Mouse (Mus musculus) midbrain, embryonic 12.5 days (tissue): ENCODE results near the gene Sptssa. TPM values are rescaled to one million over a fixed set of nuclear protein-coding genes. Genes with fewer than 3 reads are reported as not detected.

Source experiments
- ATAC-seq: fragments of 200-750 bp; cut with Nextera tagmentation; 2 replicates; pipeline ENCODE4 v1.8.0; 2017; ENCODE audit warnings: low read depth, moderate TSS enrichment, moderate library complexity; ENCODE audit not compliant: low FRiP score
- H3K27ac ChIP-seq: fragments of 300-500 bp; sonication (generic); replicated peaks from 2 replicates; pipeline ENCODE4 v1.5.1; 2016; ENCODE audit warnings: mild to moderate bottlenecking
- H3K27me3 ChIP-seq: fragments of 300-500 bp; sonication (generic); 2 replicates; pipeline ENCODE4 v1.6.1; 2016; ENCODE audit warnings: mild to moderate bottlenecking
- H3K36me3 ChIP-seq: fragments of 300-500 bp; sonication (generic); 2 replicates; pipeline ENCODE4 v1.6.1; 2016
- H3K4me1 ChIP-seq: fragments of 300-500 bp; sonication (generic); 2 replicates; pipeline ENCODE4 v1.6.1; 2016
- H3K4me2 ChIP-seq: fragments of 300-500 bp; sonication (generic); replicated peaks from 2 replicates; pipeline ENCODE4 v1.6.1; 2016; ENCODE audit warnings: mild to moderate bottlenecking, moderate library complexity
- H3K4me3 ChIP-seq: fragments of 300-500 bp; sonication (generic); 2 replicates; pipeline ENCODE4 v1.5.1; 2016; ENCODE audit warnings: mild to moderate bottlenecking
- H3K9ac ChIP-seq: fragments of 300-500 bp; sonication (generic); replicated peaks from 2 replicates; pipeline ENCODE4 v1.6.1; 2016; ENCODE audit warnings: mild to moderate bottlenecking, moderate library complexity
- H3K9me3 ChIP-seq: fragments of 300-500 bp; sonication (generic); 2 replicates; pipeline ENCODE4 v1.6.1; 2016; ENCODE audit warnings: mild to moderate bottlenecking
- WGBS: fragments of 180-500 bp; shearing (Covaris S2); methylation state at CpG from one replicate; pipeline ENCODE4 v1.1.7; 2016; 5-methylcytosine and 5-hydroxymethylcytosine counted together
- microRNA counts: library from miRNA; unstranded; fragments of <30 nt; microRNA quantifications from one replicate; lab custom pipeline; 2017
- microRNA-seq: library from miRNA; unstranded; fragments of <30 nt; microRNA quantifications from one replicate; pipeline ENCODE4, GENCODE M21; 2017
- polyA plus RNA-seq: library from polyadenylated mRNA; unstranded; fragments of >200 nt; fragmentation: Nextera tagmentation; extraction: Ambion mirVana; gene quantifications from 2 replicates; pipeline ENCODE4 v1.2.1, GENCODE M21; 2016

Gene Sptssa
- polyA plus RNA-seq, 1 experiment from 2014 or later = 165 TPM

DNA sequence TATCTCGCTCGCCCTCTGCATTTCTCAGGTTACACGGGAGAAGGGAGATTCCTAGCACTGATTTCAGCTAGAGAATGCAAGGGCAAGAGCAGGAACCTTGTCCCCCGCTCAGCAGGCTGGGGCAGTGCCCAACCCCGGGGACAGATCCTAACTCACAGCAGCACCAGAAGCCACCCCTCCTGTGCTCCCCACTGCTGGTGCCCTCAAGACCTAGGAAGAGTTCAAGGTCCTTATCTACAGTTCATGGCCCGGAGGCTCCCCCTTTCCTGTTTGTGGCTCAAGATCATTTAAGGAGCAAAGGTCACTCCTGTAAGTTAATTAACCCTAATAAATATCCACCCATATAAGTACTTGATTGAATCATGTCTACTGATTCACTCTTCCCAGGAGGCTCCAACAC, 47.4 kb downstream of the Sptssa start:
- H3K9me3 ChIP-seq = no peaks in the 10 kb centered on the region
- no peaks in the 10 kb centered on the region for H3K4me1 ChIP-seq
- no peaks in the 10 kb centered on the region for H3K27me3 ChIP-seq
- H3K27ac ChIP-seq = no peak overlapping the region
- H3K9ac ChIP-seq = no peak overlapping the region
- H3K4me3 ChIP-seq = no peak overlapping the region
- ATAC-seq = no peak
- H3K36me3 ChIP-seq = no peaks in the 10 kb centered on the region
- WGBS = 81% methylated on average over 6 of the region's 6 CpGs
- H3K4me2 ChIP-seq = no peak overlapping the region

DNA sequence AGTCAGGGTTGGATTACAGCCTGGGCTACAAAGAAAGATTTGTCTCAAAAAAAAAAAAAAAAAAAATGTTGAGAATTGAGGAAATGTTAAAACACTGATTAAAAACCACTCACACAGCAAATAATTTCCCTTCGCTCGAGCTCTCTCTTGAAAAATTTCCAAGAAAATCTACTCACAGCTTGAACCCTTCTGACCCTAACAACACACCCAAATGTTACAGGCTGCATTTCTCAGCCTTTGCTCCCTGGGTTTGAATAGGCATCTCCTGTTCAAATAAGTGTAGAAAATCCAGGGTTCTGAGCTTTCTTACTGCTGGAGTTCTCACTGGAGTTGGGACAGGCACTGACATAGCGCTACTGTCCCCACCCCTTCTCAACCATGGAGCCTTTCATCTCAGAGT, 51.2 kb downstream of the Sptssa start:
- no peak overlapping the region for H3K9ac ChIP-seq
- 82% methylated on average over 3 of the region's 3 CpGs for WGBS
- H3K4me1 ChIP-seq = no peaks in the 10 kb centered on the region
- H3K27me3 ChIP-seq = no peaks in the 10 kb centered on the region
- no peak for ATAC-seq
- no peak overlapping the region for H3K4me3 ChIP-seq
- no peaks in the 10 kb centered on the region for H3K36me3 ChIP-seq
- no peaks in the 10 kb centered on the region for H3K9me3 ChIP-seq
- no peak overlapping the region for H3K27ac ChIP-seq
- H3K4me2 ChIP-seq = no peak overlapping the region

DNA sequence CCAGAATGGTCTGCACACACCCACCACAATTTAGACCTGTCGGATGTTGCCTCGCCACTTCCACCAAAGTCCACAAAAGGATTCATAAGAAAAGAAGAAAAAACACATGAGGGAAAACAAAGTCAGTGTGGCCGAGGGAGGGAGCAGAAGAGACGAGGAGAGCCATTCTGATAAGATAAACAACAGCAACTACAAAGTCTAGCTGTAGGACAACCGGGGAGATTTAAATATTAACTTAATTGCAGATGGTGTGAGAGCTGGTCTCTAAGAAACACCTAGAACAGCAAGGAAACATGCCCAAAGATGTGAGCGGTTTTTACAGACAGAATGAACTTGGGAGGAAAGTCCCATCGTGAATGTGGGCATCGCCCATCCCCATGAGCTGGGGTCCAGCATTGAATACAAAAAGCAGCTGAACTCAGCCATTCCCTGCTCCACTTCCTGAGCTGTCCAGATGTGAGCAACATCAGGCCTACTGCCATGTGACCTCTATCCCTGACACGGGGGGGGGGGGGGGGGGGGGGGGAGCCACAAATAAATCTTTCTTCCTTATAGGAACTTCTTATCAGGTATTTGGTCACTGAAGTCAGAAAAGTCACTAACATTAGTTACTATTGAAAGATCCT, 52.7 kb downstream of the Sptssa start:
- no peaks in the 10 kb centered on the region for H3K4me1 ChIP-seq
- no peak for ATAC-seq
- no peaks in the 10 kb centered on the region for H3K9me3 ChIP-seq
- H3K9ac ChIP-seq = no peak overlapping the region
- no peak overlapping the region for H3K4me3 ChIP-seq
- no peaks in the 10 kb centered on the region for H3K36me3 ChIP-seq
- H3K27me3 ChIP-seq = no peaks in the 10 kb centered on the region
- no peak overlapping the region for H3K27ac ChIP-seq
- WGBS = 79% methylated on average over 9 of the region's 9 CpGs
- H3K4me2 ChIP-seq = no peak overlapping the region

DNA sequence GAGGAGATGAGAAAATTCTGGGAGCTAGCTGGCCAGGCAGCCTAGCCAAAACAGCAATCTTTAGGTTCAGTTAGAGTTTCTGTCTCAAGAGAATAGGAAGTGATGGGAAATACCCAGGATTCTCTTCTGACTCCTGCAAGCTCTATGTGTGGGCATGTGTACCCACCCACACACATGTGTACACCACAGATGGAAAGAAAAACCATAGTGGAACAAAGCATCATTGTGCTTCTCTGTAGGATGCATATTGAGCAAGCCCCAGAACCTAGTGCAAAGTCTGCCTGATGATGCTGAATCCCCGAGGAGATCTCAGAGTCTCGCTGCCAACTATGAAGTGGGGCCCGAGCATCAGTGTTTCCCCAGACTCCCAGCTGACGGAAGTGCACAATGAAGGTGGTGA, 55.9 kb downstream of the Sptssa start:
- Histone ChIP-seq H3K4me2 (no peak overlapping the region), H3K36me3 (no peaks in the 10 kb centered on the region), H3K4me1 (no peaks in the 10 kb centered on the region), H3K27me3 (no peaks in the 10 kb centered on the region), H3K4me3 (no peak overlapping the region), H3K9me3 (no peaks in the 10 kb centered on the region), H3K9ac (no peak overlapping the region), H3K27ac (no peak overlapping the region)
- no peak for ATAC-seq
- 95% methylated on average over 4 of the region's 4 CpGs for WGBS

DNA sequence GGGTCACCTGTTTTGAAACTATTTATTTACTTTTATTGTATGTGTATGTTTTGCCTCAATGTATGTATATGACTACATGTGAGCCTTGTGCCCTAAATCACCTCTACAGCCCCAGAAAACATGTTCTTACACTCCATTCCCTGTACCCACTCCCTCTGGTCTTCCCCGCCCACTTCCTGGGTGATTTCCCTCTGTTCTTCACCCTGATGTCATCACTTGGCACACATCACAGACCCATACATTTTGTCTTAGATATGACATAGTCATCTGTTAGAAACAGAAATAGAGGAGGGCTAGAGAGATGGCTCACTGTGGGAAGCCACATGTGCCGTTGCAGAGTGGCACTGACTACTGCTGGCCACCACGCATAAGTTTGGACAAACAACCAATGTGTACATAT, 58.0 kb downstream of the Sptssa start:
- H3K9me3 ChIP-seq = no peaks in the 10 kb centered on the region
- H3K4me2 ChIP-seq = no peak overlapping the region
- H3K36me3 ChIP-seq = no peaks in the 10 kb centered on the region
- no peaks in the 10 kb centered on the region for H3K27me3 ChIP-seq
- H3K27ac ChIP-seq = no peak overlapping the region
- H3K9ac ChIP-seq = no peak overlapping the region
- H3K4me3 ChIP-seq = no peak overlapping the region
- 91% methylated on average over 3 of the region's 3 CpGs for WGBS
- ATAC-seq = no peak
- H3K4me1 ChIP-seq = no peaks in the 10 kb centered on the region

DNA sequence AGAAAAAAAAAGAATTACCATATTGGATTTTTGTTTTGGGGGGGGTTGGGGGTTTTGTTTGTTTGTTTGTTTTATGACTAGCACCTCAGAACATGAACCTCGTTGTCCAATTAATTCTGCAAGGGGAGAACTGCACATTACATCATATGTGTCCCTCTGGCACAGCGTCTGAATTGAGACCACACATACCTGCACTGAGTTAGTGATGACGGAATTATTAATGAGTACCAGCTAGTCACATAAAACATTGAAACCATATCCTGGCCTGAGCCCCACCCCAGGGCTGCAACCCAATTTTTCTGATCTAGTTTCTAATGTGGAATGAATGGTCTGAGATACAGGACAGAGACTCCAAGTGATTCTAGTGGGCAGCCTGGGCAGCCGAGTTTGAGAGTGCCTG, 59.7 kb downstream of the Sptssa start:
- 88% methylated on average over 4 of the region's 4 CpGs for WGBS
- no peaks in the 10 kb centered on the region for H3K9me3 ChIP-seq
- H3K4me3 ChIP-seq = no peak overlapping the region
- no peaks in the 10 kb centered on the region for H3K4me1 ChIP-seq
- H3K27ac ChIP-seq = no peak overlapping the region
- H3K36me3 ChIP-seq = no peaks in the 10 kb centered on the region
- no peak overlapping the region for H3K4me2 ChIP-seq
- no peak overlapping the region for H3K9ac ChIP-seq
- ATAC-seq = no peak
- no peaks in the 10 kb centered on the region for H3K27me3 ChIP-seq

MicroRNAs encoded within 50 kb of the gene (microRNA counts, 519-probe panel; counts per million panel counts)
- not detected for microRNA mmu-miR-1892 (lab: Ali Mortazavi, UCI)

Small RNAs within 50 kb of the gene (microRNA-seq; reads per million reads assigned to microRNA genes)
- not detected for gene Mir1892

Other genes starting within 250 kb of the Sptssa start
- gene Eapp, start 39.3 kb upstream of the Sptssa start, polyA plus RNA-seq = 71.5 and 78.5 TPM in 2 replicates
- 201 and 203 TPM in 2 replicates for gene Snx6, start 139.1 kb upstream of the Sptssa start, polyA plus RNA-seq
- 232 and 246 TPM in 2 replicates for gene Cfl2, start 206.3 kb upstream of the Sptssa start, polyA plus RNA-seq